Mouse (Mus musculus) neural tube, embryonic 12.5 days (tissue): ENCODE results near the gene Slc15a1. TPM values are rescaled to one million over a fixed set of nuclear protein-coding genes. Genes with fewer than 3 reads are reported as not detected.

Source experiments
- ATAC-seq: fragments of 200-750 bp; cut with Nextera tagmentation; 2 replicates; pipeline ENCODE4 v1.8.0; 2017; ENCODE audit warnings: low read depth, mild to moderate bottlenecking, moderate TSS enrichment, moderate library complexity; ENCODE audit not compliant: low FRiP score
- H3K27ac ChIP-seq: fragments of 300-500 bp; sonication (generic); 2 replicates; pipeline ENCODE4 v1.5.1; 2016
- H3K27me3 ChIP-seq: fragments of 300-500 bp; sonication (generic); replicated peaks from 2 replicates; pipeline ENCODE4 v1.6.1; 2016; ENCODE audit warnings: mild to moderate bottlenecking
- H3K36me3 ChIP-seq: fragments of 300-500 bp; sonication (generic); 2 replicates; pipeline ENCODE4 v1.6.1; 2016; ENCODE audit warnings: mild to moderate bottlenecking
- H3K4me1 ChIP-seq: fragments of 300-500 bp; sonication (generic); 2 replicates; pipeline ENCODE4 v1.6.1; 2016
- H3K4me2 ChIP-seq: fragments of 300-500 bp; sonication (generic); replicated peaks from 2 replicates; pipeline ENCODE4 v1.6.1; 2016; ENCODE audit warnings: mild to moderate bottlenecking
- H3K4me3 ChIP-seq: fragments of 300-500 bp; sonication (generic); 2 replicates; pipeline ENCODE4 v1.5.1; 2016
- H3K9ac ChIP-seq: fragments of 300-500 bp; sonication (generic); 2 replicates; pipeline ENCODE4 v1.6.1; 2016; ENCODE audit warnings: mild to moderate bottlenecking
- H3K9me3 ChIP-seq: fragments of 300-500 bp; sonication (generic); 2 replicates; pipeline ENCODE4 v1.6.1; 2016; ENCODE audit warnings: mild to moderate bottlenecking
- WGBS: fragments of 180-500 bp; shearing (Covaris S2); methylation state at CpG from one replicate; pipeline ENCODE4 v1.1.7; 2016; 5-methylcytosine and 5-hydroxymethylcytosine counted together
- polyA plus RNA-seq: library from polyadenylated mRNA; unstranded; fragments of >200 nt; fragmentation: Nextera tagmentation; extraction: Ambion mirVana; gene quantifications from 2 replicates; pipeline ENCODE4 v1.2.1, GENCODE M21; 2016

The Slc15a1 gene
- polyA plus RNA-seq, 1 experiment from 2014 or later = not detected

DNA sequence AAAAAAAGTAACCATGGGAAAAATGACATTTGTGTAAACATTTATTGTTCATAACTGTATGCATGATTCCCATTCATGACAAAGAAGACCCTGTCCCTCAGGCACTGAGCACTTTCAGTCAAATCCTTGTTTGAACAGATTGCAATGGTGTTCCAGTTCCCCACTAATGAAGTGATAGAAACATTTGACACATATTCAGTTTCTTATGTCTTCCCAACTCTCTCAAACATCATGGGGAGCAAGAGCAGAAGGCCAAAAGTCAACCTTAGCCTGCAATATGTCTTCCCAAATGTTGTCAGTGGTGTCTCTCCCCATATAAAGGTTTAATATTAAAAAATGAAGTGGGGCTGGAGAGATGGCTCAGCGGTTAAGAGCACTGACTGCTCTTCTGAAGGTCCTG lies 19.3 kb downstream of the Slc15a1 start:
- Histone ChIP-seq H3K4me3 (no peak overlapping the region), H3K27ac (no peak overlapping the region), H3K4me2 (no peak overlapping the region), H3K36me3 (no peaks in the 10 kb centered on the region), H3K9ac (no peak overlapping the region), H3K9me3 (no peaks in the 10 kb centered on the region), H3K4me1 (no peaks in the 10 kb centered on the region), H3K27me3 (no peaks in the 10 kb centered on the region)
- 92% methylated on average over 1 of the region's 1 CpGs for WGBS
- no peak for ATAC-seq

DNA sequence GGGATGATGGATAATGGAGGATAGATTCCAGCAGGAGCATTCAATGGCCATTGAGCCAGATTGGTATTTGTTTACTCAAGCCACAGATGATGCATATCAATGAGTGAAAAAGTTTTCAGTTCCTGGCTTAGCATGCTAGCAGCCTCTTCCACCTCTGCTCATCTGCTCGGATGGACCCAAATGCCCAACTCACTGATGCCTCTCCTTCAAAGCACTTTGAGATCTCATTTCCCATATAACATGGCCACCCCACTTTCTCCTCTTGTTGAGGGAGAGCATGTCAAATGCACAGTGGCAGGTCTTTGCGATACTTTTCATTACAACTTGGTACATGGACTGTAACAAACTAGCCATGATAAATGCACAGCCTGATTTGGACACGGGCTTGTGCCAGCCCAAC lies 20.6 kb downstream of the Slc15a1 start:
- Histone ChIP-seq H3K9ac (no peak overlapping the region), H3K36me3 (no peaks in the 10 kb centered on the region), H3K4me2 (no peak overlapping the region), H3K27ac (no peak overlapping the region), H3K9me3 (no peaks in the 10 kb centered on the region), H3K4me1 (no peaks in the 10 kb centered on the region), H3K27me3 (no peaks in the 10 kb centered on the region), H3K4me3 (no peak overlapping the region)
- ATAC-seq = no peak
- WGBS = 89% methylated on average over 3 of the region's 3 CpGs

- WGBS = 75% methylated on average over 7 of the region's 7 CpGs
- Histone ChIP-seq H3K36me3 (no peaks in the 10 kb centered on the region), H3K27me3 (no peaks in the 10 kb centered on the region), H3K9me3 (no peaks in the 10 kb centered on the region), H3K27ac (no peak overlapping the region), H3K4me2 (no peak overlapping the region), H3K4me3 (no peak overlapping the region), H3K9ac (no peak overlapping the region), H3K4me1 (no peaks in the 10 kb centered on the region)
- ATAC-seq = no peak
Observed at GRCm38 (mm10) chr14:121482181-121482580, 22.9 kb downstream of the Slc15a1 start.

GRCm38 (mm10) chr14:121481591-121481990 lies 23.5 kb downstream of the Slc15a1 start:
- Histone ChIP-seq H3K9ac (no peak overlapping the region), H3K4me3 (no peak overlapping the region), H3K9me3 (no peaks in the 10 kb centered on the region), H3K27ac (no peak overlapping the region), H3K4me1 (no peaks in the 10 kb centered on the region), H3K4me2 (no peak overlapping the region), H3K27me3 (no peaks in the 10 kb centered on the region), H3K36me3 (no peaks in the 10 kb centered on the region)
- ATAC-seq = no peak
- 87% methylated on average over 2 of the region's 2 CpGs for WGBS

GRCm38 (mm10) chr14:121479096-121479495 lies 26.0 kb downstream of the Slc15a1 start:
- WGBS = 90% methylated on average over 3 of the region's 3 CpGs
- Histone ChIP-seq H3K4me1 (no peaks in the 10 kb centered on the region), H3K4me2 (no peak overlapping the region), H3K9me3 (no peaks in the 10 kb centered on the region), H3K4me3 (no peak overlapping the region), H3K9ac (no peak overlapping the region), H3K36me3 (no peaks in the 10 kb centered on the region), H3K27ac (no peak overlapping the region), H3K27me3 (no peaks in the 10 kb centered on the region)
- no peak for ATAC-seq

DNA sequence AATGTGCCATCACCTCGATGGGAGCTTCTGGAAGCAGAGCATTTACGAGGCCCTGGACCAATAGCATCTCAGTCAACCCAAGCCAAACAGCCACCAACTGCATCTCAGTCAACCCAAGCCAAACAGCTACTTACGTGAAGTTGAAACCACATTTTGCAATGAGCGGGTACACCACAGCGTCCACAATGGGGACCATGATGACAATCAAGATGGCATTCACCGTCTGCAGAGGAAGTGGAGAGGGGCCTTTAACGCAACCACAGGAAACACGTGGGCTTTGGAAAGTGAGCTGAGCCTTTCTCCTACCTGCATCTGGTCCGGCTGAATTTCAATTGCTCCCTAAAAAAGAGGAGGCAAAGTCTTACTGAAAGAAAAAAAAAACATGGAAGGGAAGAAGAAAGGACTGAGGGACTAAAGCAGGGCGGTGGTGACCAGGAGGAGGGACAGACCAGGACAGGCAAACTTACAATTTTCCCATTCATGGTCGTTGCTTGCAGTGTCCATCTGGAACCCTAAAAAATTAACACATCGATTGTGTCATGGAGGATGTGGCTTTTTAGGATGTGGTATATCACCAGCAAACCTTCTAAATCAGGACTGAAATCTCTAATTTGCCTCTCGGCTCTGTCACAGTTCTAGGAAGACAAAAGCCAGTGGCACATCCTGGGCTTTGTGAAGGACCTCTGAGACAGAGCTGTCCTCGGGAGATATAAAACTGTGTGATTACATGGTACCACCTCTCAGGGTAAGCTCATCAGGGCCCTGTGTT lies 26.9 kb downstream of the Slc15a1 start:
- WGBS = 86% methylated on average over 14 of the region's 14 CpGs
- Histone ChIP-seq H3K27me3 (no peaks in the 10 kb centered on the region), H3K4me1 (no peaks in the 10 kb centered on the region), H3K9me3 (no peaks in the 10 kb centered on the region), H3K4me2 (no peak overlapping the region), H3K36me3 (no peaks in the 10 kb centered on the region), H3K27ac (no peak overlapping the region), H3K9ac (no peak overlapping the region), H3K4me3 (no peak overlapping the region)
- ATAC-seq = no peak

GRCm38 (mm10) chr14:121473869-121474268 lies 31.2 kb downstream of the Slc15a1 start:
- H3K27ac ChIP-seq = no peak overlapping the region

GRCm38 (mm10) chr14:121471545-121472121 lies 33.4 kb downstream of the Slc15a1 start:
- no peak for ATAC-seq
- Histone ChIP-seq H3K27me3 (no peaks in the 10 kb centered on the region), H3K27ac (no peak overlapping the region), H3K4me3 (no peak overlapping the region), H3K9ac (no peak overlapping the region), H3K36me3 (no peaks in the 10 kb centered on the region), H3K4me1 (no peaks in the 10 kb centered on the region), H3K9me3 (no peaks in the 10 kb centered on the region), H3K4me2 (no peak overlapping the region)
- 87% methylated on average over 11 of the region's 11 CpGs for WGBS

More at GRCm38 (mm10) chr14:121473869-121474268, 31.2 kb downstream of the Slc15a1 start:
- no peak for ATAC-seq
- Histone ChIP-seq H3K4me1 (no peaks in the 10 kb centered on the region), H3K4me3 (no peak overlapping the region), H3K9me3 (no peaks in the 10 kb centered on the region), H3K36me3 (no peaks in the 10 kb centered on the region), H3K4me2 (no peak overlapping the region), H3K27me3 (no peaks in the 10 kb centered on the region), H3K9ac (no peak overlapping the region)
- WGBS = 83% methylated on average over 4 of the region's 4 CpGs

GRCm38 (mm10) chr14:121469601-121470000 lies 35.5 kb downstream of the Slc15a1 start:
- no peaks in the 10 kb centered on the region for H3K9me3 ChIP-seq
- no peaks in the 10 kb centered on the region for H3K36me3 ChIP-seq
- no peak overlapping the region for H3K9ac ChIP-seq
- no peak overlapping the region for H3K27ac ChIP-seq
- H3K4me2 ChIP-seq = no peak overlapping the region
- no peak for ATAC-seq
- H3K4me1 ChIP-seq = no peaks in the 10 kb centered on the region
- H3K27me3 ChIP-seq = no peaks in the 10 kb centered on the region
- no peak overlapping the region for H3K4me3 ChIP-seq

DNA sequence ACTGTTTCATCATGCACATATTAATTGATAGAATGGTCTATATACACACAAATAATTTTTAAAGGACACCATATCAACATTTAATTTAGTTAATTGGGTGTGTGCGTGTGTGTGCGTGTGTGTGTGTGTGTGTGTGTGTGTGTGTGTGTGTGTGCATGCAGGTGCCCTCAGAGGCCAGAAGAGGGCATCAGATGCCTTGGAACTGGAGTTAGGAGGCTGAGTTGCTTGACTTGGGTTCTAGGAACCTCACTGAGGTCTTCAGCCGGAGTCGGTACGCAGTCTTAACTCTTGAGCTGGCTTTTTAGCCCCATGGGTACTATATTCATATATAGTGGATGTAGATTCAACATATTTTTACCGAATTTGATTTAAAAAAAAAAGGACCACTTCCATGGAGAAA lies 37.4 kb downstream of the Slc15a1 start:
- 93% methylated on average over 6 of the region's 6 CpGs for WGBS
- no peaks in the 10 kb centered on the region for H3K4me1 ChIP-seq
- no peaks in the 10 kb centered on the region for H3K36me3 ChIP-seq
- ATAC-seq = no peak
- no peak overlapping the region for H3K4me3 ChIP-seq
- no peaks in the 10 kb centered on the region for H3K9me3 ChIP-seq
- no peak overlapping the region for H3K4me2 ChIP-seq
- no peak overlapping the region for H3K27ac ChIP-seq
- H3K27me3 ChIP-seq = no peaks in the 10 kb centered on the region
- H3K9ac ChIP-seq = no peak overlapping the region

DNA sequence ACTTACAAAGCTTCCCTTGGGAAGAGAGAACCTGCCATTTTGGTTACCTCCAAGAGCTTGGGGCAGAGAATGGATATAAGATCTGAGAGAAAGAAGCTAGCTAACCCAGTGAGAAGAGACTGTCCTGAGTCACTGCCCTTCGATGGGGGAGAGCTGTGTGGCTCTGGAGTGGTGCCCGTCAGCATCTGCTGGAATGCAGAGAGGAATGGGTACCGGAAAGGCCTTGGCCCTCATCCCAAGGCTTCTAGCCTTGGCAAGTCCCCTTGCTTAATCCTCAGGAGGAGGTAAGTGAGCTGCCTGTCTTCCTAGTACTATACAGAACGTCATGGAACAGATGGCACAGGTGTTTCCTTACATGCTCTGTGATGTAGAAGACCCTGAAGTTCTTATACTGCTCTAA lies 38.6 kb downstream of the Slc15a1 start:
- 90% methylated on average over 4 of the region's 4 CpGs for WGBS
- no peak for ATAC-seq

GRCm38 (mm10) chr14:121464318-121464717 lies 40.7 kb downstream of the Slc15a1 start:
- Histone ChIP-seq H3K4me3 (no peak overlapping the region), H3K27ac (no peak overlapping the region), H3K4me2 (no peak overlapping the region), H3K4me1 (no peaks in the 10 kb centered on the region), H3K9ac (no peak overlapping the region), H3K36me3 (no peaks in the 10 kb centered on the region), H3K27me3 (no peaks in the 10 kb centered on the region), H3K9me3 (no peaks in the 10 kb centered on the region)
- no peak for ATAC-seq
- WGBS = 100% methylated on average over 2 of the region's 2 CpGs

More for the DNA sequence above, 38.6 kb downstream of the Slc15a1 start:
- Histone ChIP-seq H3K27ac (no peak overlapping the region), H3K9me3 (no peaks in the 10 kb centered on the region), H3K36me3 (no peaks in the 10 kb centered on the region), H3K4me3 (no peak overlapping the region), H3K9ac (no peak overlapping the region), H3K27me3 (no peaks in the 10 kb centered on the region), H3K4me1 (no peaks in the 10 kb centered on the region), H3K4me2 (no peak overlapping the region)

DNA sequence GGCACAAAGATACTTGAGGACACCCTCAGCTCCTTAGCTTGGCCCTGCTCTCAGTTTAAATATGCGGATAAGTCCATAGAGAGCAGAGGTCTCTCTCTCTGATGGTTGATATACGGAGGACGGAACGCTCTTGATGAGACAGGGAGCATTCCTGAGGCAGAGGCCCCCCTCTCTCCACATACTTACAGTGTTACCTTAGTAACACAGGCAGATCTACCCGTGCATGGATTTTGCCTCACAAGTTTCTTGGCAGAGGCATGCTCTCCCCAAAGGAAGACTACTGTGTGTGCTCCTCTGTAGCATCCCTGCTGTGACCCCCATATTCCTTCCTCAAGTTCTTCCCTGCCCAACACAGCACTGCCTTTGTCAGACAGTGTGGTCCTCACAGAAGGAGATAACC lies 42.3 kb downstream of the Slc15a1 start:
- Histone ChIP-seq H3K27me3 (no peaks in the 10 kb centered on the region), H3K27ac (no peak overlapping the region), H3K4me3 (no peak overlapping the region), H3K9ac (no peak overlapping the region), H3K4me2 (no peak overlapping the region), H3K36me3 (no peaks in the 10 kb centered on the region), H3K9me3 (0 out of 2 replicates have a peak, but pooled peaks cover 4% of the 10 kb centered on the region), H3K4me1 (no peaks in the 10 kb centered on the region)
- 51% methylated on average over 5 of the region's 5 CpGs for WGBS
- no peak for ATAC-seq
